Mouse (Mus musculus): ENCODE data around the gene Cchcr1. TPM values are rescaled to one million over a fixed set of nuclear protein-coding genes. Genes with fewer than 3 reads are reported as not detected.

Cchcr1 gene
- polyA plus RNA-seq, 1 experiment from 2014 or later: 24.0 TPM

Other genes starting within 250 kb of the Cchcr1 start
- gene H2-Q1, start 196.7 kb upstream of the Cchcr1 start, polyA plus RNA-seq (2015; fragmentation: Nextera tagmentation; extraction: Ambion mirVana): 0.24 and 0.38 TPM in 2 replicates
- 6.5 and 7.0 TPM in 2 replicates for gene H2-Q2, start 174.9 kb upstream of the Cchcr1 start, polyA plus RNA-seq (2015; fragmentation: Nextera tagmentation; extraction: Ambion mirVana)
- gene H2-Q4, start 137.5 kb upstream of the Cchcr1 start, polyA plus RNA-seq (2015; fragmentation: Nextera tagmentation; extraction: Ambion mirVana): 5.9 and 6.5 TPM in 2 replicates
- 0.48 and 1.5 TPM in 2 replicates for gene H2-Q6, start 92.2 kb upstream of the Cchcr1 start, polyA plus RNA-seq (2015; fragmentation: Nextera tagmentation; extraction: Ambion mirVana)
- gene H2-Q7, start 77.9 kb upstream of the Cchcr1 start, polyA plus RNA-seq (2015; fragmentation: Nextera tagmentation; extraction: Ambion mirVana): 5.0 and 6.1 TPM in 2 replicates
- 1.3 and 7.4 TPM in 2 replicates for gene H2-Q10, start 47.0 kb upstream of the Cchcr1 start, polyA plus RNA-seq (2015; fragmentation: Nextera tagmentation; extraction: Ambion mirVana)
- gene Pou5f1, start 11.1 kb upstream of the Cchcr1 start, polyA plus RNA-seq (2015; fragmentation: Nextera tagmentation; extraction: Ambion mirVana): not detected in 2 replicates
- 91.9 and 96.7 TPM in 2 replicates for gene Tcf19, start 276 bp upstream of the Cchcr1 start, polyA plus RNA-seq (2015; fragmentation: Nextera tagmentation; extraction: Ambion mirVana)
- 0.69 and 0.79 TPM in 2 replicates for gene Psors1c2, start 16.1 kb downstream of the Cchcr1 start, polyA plus RNA-seq (2015; fragmentation: Nextera tagmentation; extraction: Ambion mirVana)
- 0.05 and 0.13 TPM in 2 replicates for gene Cdsn, start 35.0 kb downstream of the Cchcr1 start, polyA plus RNA-seq (2015; fragmentation: Nextera tagmentation; extraction: Ambion mirVana)
- 0.11 TPM in 1 of 2 replicates, not detected in the other for gene 2300002M23Rik, start 50.4 kb downstream of the Cchcr1 start, polyA plus RNA-seq (2015; fragmentation: Nextera tagmentation; extraction: Ambion mirVana)
- 193 and 232 TPM in 2 replicates for gene Sfta2, start 84.4 kb downstream of the Cchcr1 start, polyA plus RNA-seq (2015; fragmentation: Nextera tagmentation; extraction: Ambion mirVana)
- gene Gm9573, start 109.5 kb downstream of the Cchcr1 start, polyA plus RNA-seq (2015; fragmentation: Nextera tagmentation; extraction: Ambion mirVana): 0.03 TPM in 1 of 2 replicates, not detected in the other
- gene Mucl3, start 126.6 kb downstream of the Cchcr1 start, polyA plus RNA-seq (2015; fragmentation: Nextera tagmentation; extraction: Ambion mirVana): 1.7 and 1.9 TPM in 2 replicates
- gene Vars2, start 150.5 kb downstream of the Cchcr1 start, polyA plus RNA-seq (2015; fragmentation: Nextera tagmentation; extraction: Ambion mirVana): 22.8 and 25.4 TPM in 2 replicates
- gene Gtf2h4, start 156.6 kb downstream of the Cchcr1 start, polyA plus RNA-seq (2015; fragmentation: Nextera tagmentation; extraction: Ambion mirVana): 47.5 and 48.0 TPM in 2 replicates
- 50.5 and 51.3 TPM in 2 replicates for gene Ddr1, start 187.5 kb downstream of the Cchcr1 start, polyA plus RNA-seq (2015; fragmentation: Nextera tagmentation; extraction: Ambion mirVana)